Mouse (Mus musculus) CH12.LX (cell line): ENCODE data around the gene Ceacam15.
"Not testable (repeated sequence)": the region's sequence is repeated elsewhere in the genome, so short reads cannot be mapped to it uniquely, and the experiment has no call there.

Source experiments
- CTCF ChIP-seq, 2 experiments: IDR thresholded peaks in 1 of 2; conservative IDR thresholded peaks in 1 of 2; 2 replicates each; pipeline ENCODE4 v1.5.1; 2011 to 2012; ENCODE audit warnings: low read depth in 2 of 2, low read length in 2 of 2, improper control_type of control experiment in 1 of 2, inconsistent platforms in 1 of 2, mild to moderate bottlenecking in 1 of 2, moderate library complexity in 1 of 2
- EP300 ChIP-seq: IDR thresholded peaks from 2 replicates; pipeline ENCODE4 v1.6.1; 2011; ENCODE audit warnings: low read length, improper control_type of control experiment
- JUN ChIP-seq: IDR thresholded peaks from 2 replicates; pipeline ENCODE4 v1.6.1; 2011; ENCODE audit warnings: low read depth, mild to moderate bottlenecking, low read length, improper control_type of control experiment, moderate library complexity; ENCODE audit not compliant: insufficient read depth
- NELFE ChIP-seq: IDR thresholded peaks from 2 replicates; pipeline ENCODE4 v1.6.1; 2011; ENCODE audit warnings: low read depth, low read length, improper control_type of control experiment
- POLR2A ChIP-seq: IDR thresholded peaks from 2 replicates; pipeline ENCODE4 v1.6.1; 2011; ENCODE audit warnings: low read depth, mild to moderate bottlenecking, improper control_type of control experiment, low read length

DNA sequence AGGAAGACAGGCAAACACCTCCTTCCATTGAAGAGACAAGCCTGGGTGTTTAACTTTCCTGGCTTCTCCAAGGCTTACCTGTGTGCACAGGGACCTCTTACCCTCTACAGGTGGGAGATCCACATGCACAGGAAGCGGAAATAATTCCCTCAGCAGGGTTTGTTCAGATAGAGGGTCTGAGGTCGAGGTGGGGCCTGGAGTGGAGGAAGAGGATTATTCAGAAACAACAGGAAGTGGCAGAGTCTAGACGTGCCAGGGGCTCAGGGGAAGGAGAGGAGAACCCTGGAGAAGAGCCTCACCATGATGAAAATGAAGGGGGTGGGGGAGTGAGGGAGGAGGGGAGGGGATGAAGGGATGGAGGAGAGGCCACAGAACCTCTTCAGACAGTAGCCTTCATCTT is 4.7 kb upstream of the Ceacam15 start:
- TF ChIP-seq POLR2A; JUN; EP300; CTCF (conservative IDR thresholded peaks at IDR 0.05 in 1 of 2, IDR thresholded peaks at IDR 0.05 in 1 of 2; ENCODE audit: low read depth in 2 of 2, low read length in 2 of 2); NELFE: not testable (repeated sequence)
